Mouse (Mus musculus) thymus, postnatal 0 days (tissue): ENCODE data around the gene Ankrd13a. TPM values are rescaled to one million over a fixed set of nuclear protein-coding genes. Genes with fewer than 3 reads are reported as not detected.
"Not testable (repeated sequence)": the region's sequence is repeated elsewhere in the genome, so short reads cannot be mapped to it uniquely, and the experiment has no call there.

Experiments used
- DNase-seq: peaks from one replicate; pipeline ENCODE4 v3.0.0-alpha.2; 2015; ENCODE audit warnings: low spot score
- microRNA-seq: library from miRNA; unstranded; fragments of <30 nt; microRNA quantifications from one replicate; pipeline ENCODE4, GENCODE M21; 2016; ENCODE audit warnings: borderline number of aligned reads
- polyA plus RNA-seq: library from polyadenylated mRNA; unstranded; fragments of >200 nt; fragmentation: Nextera tagmentation; extraction: Ambion mirVana; gene quantifications from 2 replicates; pipeline ENCODE4 v1.2.1, GENCODE M21; 2015

Ankrd13a gene
- polyA plus RNA-seq, 1 experiment from 2014 or later = 86.3 TPM

GRCm38 (mm10) chr5:114825978-114826691, 51.7 kb downstream of the Ankrd13a start:
- DNase-seq = peak; percentile 95

DNA sequence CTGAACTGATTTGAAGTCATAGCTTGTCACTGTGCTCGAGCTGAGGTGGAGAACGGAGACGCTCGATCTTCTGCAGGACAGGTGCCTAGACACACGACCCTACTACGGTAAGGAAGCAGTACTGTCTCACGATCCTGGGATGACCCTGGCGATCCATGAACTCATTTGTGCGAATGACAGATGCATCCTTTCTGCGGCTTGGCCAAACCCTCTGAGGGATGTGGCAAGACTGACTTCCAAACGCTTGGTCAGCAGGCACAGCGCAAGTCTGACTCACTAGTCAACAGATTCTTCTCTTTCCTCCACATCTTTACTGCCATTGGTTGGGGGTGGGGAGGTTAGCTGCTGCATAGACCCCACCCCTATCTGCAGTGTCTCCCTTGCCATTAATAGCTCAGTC, 53.0 kb downstream of the Ankrd13a start:
- DNase-seq = no peak

- DNase-seq = no peak
Observed at GRCm38 (mm10) chr5:114829740-114830139, 55.3 kb downstream of the Ankrd13a start.

DNA sequence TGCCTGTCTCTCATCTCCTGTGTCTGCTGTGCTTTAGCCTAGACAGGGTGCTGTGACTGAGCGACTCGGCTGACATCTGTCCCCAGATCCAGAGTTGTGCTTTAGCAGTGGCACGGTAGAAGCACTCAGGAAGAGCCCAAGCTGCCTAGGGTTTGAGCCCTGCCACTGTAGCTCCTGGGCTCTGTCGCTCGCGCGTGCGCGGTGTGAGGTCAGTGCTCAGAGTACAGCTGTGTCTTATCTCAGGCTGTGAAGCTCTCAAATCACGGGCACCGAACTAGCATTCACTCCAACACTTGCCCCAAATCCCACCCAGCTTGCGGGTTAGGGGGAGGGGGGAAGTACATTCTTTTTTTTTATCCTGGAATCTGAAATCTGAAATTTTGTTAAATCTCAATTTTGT, 62.4 kb downstream of the Ankrd13a start:
- DNase-seq = no peak

DNA sequence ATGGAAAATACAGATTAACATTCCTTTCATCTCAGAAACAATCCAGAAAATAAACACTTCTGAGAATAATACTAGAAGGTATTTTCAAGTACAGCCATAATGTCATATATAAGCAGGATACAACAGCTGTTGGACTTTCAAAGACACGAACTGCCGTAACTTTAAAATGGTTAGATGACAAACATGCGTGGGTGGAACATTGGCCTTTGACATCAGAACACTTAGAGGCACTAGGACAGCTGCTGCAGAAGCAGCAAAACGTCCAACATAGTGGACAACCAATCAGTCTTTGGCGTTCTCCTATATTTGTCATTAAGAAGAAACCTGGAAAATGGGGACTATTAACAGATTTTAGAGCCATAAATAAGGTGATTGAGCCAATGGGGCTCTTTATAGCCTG, 66.0 kb downstream of the Ankrd13a start:
- DNase-seq = not testable (repeated sequence)

DNA sequence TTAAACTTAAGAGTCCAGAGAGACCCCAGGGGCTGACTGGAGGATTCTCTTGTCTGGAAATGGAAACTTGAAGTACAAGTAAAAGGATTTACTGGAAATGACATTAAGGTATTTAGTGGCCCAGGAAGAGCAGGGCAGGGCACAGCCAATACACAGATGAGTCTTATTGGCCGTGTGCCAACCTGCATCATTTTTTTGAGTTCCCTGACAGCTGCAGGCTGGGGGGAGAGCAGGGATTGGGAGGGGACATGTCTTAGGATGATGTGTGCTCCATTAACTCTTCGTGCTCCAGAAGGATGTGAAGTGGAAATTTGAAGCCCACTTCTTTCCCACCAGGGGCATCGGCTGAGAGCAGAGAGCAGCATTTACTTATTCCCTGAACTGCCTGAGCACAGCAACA, 67.7 kb downstream of the Ankrd13a start:
- not testable (repeated sequence) for DNase-seq

DNA sequence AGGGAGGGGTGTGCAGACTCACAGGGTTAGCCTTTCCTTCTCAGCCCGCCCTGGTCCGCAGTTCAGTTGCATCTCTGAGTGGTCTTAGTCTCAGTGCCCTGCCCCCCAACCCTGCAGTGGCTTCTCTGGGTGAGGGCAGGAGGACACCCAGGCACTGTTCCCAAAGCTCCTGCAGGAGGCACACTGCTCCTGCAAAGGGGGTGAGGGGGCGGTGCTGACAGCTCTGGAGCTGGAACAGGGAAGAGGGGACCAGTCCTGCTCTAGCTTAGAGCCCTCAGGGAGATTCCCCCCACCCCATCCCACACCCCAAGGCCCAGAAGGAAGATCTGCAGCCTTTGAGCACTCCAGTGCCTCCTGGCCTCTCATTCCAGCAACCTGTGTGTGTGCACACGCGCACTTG, 68.2 kb downstream of the Ankrd13a start:
- no peak for DNase-seq

- not testable (repeated sequence) for DNase-seq
Observed at GRCm38 (mm10) chr5:114844371-114844770, 69.9 kb downstream of the Ankrd13a start.

- no peak for DNase-seq
Observed at GRCm38 (mm10) chr5:114851565-114852236, 77.2 kb downstream of the Ankrd13a start.

GRCm38 (mm10) chr5:114853364-114853763, 78.9 kb downstream of the Ankrd13a start, which contains the start of gene 4930519G04Rik:
TSS of gene 4930519G04Rik (plus strand) at chr5:114853664.
- not testable (repeated sequence) for DNase-seq

Small RNAs within 50 kb of the gene (microRNA-seq; reads per million reads assigned to microRNA genes)
- 51.2 reads per million, percentile 39 among the genes with 10 or more reads in this experiment for gene Mir6240

Other genes with a start within 250 kb of the Ankrd13a start
- gene Fam222a, start 206.7 kb upstream of the Ankrd13a start, polyA plus RNA-seq = 1.6 and 2.3 TPM in 2 replicates
- 1.1 TPM in 2 replicates for gene Trpv4, start 116.3 kb upstream of the Ankrd13a start, polyA plus RNA-seq
- 134 and 147 TPM in 2 replicates for gene Gltp, start 83.7 kb upstream of the Ankrd13a start, polyA plus RNA-seq
- 9.8 and 10.8 TPM in 2 replicates for gene Tchp, start 66.9 kb upstream of the Ankrd13a start, polyA plus RNA-seq
- 72.3 and 75.1 TPM in 2 replicates for gene Git2, start 840 bp downstream of the Ankrd13a start, polyA plus RNA-seq
- gene 1500011B03Rik, start 48.8 kb downstream of the Ankrd13a start, polyA plus RNA-seq = 119 and 139 TPM in 2 replicates
- not detected in 2 replicates for gene 4930519G04Rik, start 79.0 kb downstream of the Ankrd13a start, polyA plus RNA-seq
- not detected in 2 replicates for gene Gm9936, start 84.0 kb downstream of the Ankrd13a start, polyA plus RNA-seq
- 77.9 and 95.8 TPM in 2 replicates for gene Oasl2, start 122.3 kb downstream of the Ankrd13a start, polyA plus RNA-seq
- gene Oasl1, start 148.6 kb downstream of the Ankrd13a start, polyA plus RNA-seq = 5.0 and 6.3 TPM in 2 replicates
- 58.5 and 69.2 TPM in 2 replicates for gene 2210016L21Rik, start 167.5 kb downstream of the Ankrd13a start, polyA plus RNA-seq
- 1.3 and 1.6 TPM in 2 replicates for gene Hnf1a, start 196.4 kb downstream of the Ankrd13a start, polyA plus RNA-seq
- 15.2 and 22.3 TPM in 2 replicates for gene Sppl3, start 236.5 kb downstream of the Ankrd13a start, polyA plus RNA-seq